In genomic region chr6:55610395-55610794, GRCm38 (mm10) we compare ENCODE assay signal across 22 mouse cellular contexts.
"Had no signal": no experiment of that assay in that cellular context is flagged by ENCODE, and none has a peak within 500 bp of the region (broad histone marks: within the 10 kb centered on the region; RNA-seq: fewer than 3 reads in every experiment).

No protein-coding gene starts in this region.

- H3K36me3 ChIP-seq: kidney, embryonic 15.5 days; limb, embryonic 12.5 days; limb, embryonic 15.5 days; lung, embryonic 15.5 days; midbrain, embryonic 12.5 days; neural tube, embryonic 13.5 days; stomach, embryonic 15.5 days had no signal

- ATAC-seq: liver, postnatal 0 days; midbrain, embryonic 16.5 days had no signal

- H3K4me2 ChIP-seq: kidney, embryonic 15.5 days; limb, embryonic 12.5 days; limb, embryonic 15.5 days; liver, embryonic 11.5 days; lung, embryonic 15.5 days; midbrain, embryonic 12.5 days; neural tube, embryonic 13.5 days; stomach, embryonic 15.5 days had no signal

- H3K4me1 ChIP-seq: kidney, embryonic 15.5 days; limb, embryonic 12.5 days; limb, embryonic 15.5 days; lung, embryonic 15.5 days; midbrain, embryonic 12.5 days; neural tube, embryonic 13.5 days; stomach, embryonic 15.5 days had no signal

- H3K27ac ChIP-seq: kidney, embryonic 15.5 days; limb, embryonic 12.5 days; limb, embryonic 15.5 days; liver, embryonic 14.5 days; lung, embryonic 15.5 days; midbrain, embryonic 12.5 days; neural tube, embryonic 13.5 days; stomach, embryonic 15.5 days had no signal

- H3K4me3 ChIP-seq: kidney, embryonic 15.5 days; limb, embryonic 12.5 days; limb, embryonic 15.5 days; lung, embryonic 15.5 days; midbrain, embryonic 12.5 days; myocyte; neural tube, embryonic 13.5 days; stomach, embryonic 15.5 days had no signal

- DNase-seq: kidney, adult 2 months; kidney, postnatal 14 days; left cerebral cortex, postnatal 4 days; liver, postnatal 0 days; lung, postnatal 14 days; lung, postnatal 4 days; right cerebral cortex, adult 18-20 months; right cerebral cortex, postnatal 25 days; spleen, adult 18-20 months; thymus, adult 18-20 months; thymus, postnatal 36 days had no signal

- H3K9me3 ChIP-seq: kidney, embryonic 15.5 days; limb, embryonic 15.5 days; lung, embryonic 15.5 days; midbrain, embryonic 12.5 days; stomach, embryonic 15.5 days had no signal

- H3K9ac ChIP-seq: kidney, embryonic 15.5 days; limb, embryonic 12.5 days; limb, embryonic 15.5 days; liver, embryonic 14.5 days; liver, postnatal 0 days; lung, embryonic 15.5 days; midbrain, embryonic 12.5 days; neural tube, embryonic 13.5 days; stomach, embryonic 15.5 days had no signal

- H3K27me3 ChIP-seq: kidney, embryonic 15.5 days; limb, embryonic 12.5 days; limb, embryonic 15.5 days; lung, embryonic 15.5 days; midbrain, embryonic 12.5 days; neural tube, embryonic 13.5 days; stomach, embryonic 15.5 days had no signal
